Mouse (Mus musculus): ENCODE measurements around the gene Gga1.
A peak's percentile ranks its signal among the peaks of the same experiment; 100 is the strongest.

Gga1 gene

GRCm38 (mm10) chr15:78876991-78877809 is at the start of gene Gga1:
TSS of gene Gga1 (plus strand) at chr15:78877190.
- DNase-seq, result peak; percentile 97

- DNase-seq, result no peak
Measured at GRCm38 (mm10) chr15:78828315-78828714, 48.7 kb upstream of the Gga1 start.

GRCm38 (mm10) chr15:78829636-78830035 is 47.4 kb upstream of the Gga1 start:
- no peak for DNase-seq

- DNase-seq, result peak; percentile 66
Measured at GRCm38 (mm10) chr15:78830742-78831719, 46.0 kb upstream of the Gga1 start.

GRCm38 (mm10) chr15:78831720-78832657 is 45.0 kb upstream of the Gga1 start:
- DNase-seq, result peak; percentile 76

GRCm38 (mm10) chr15:78832701-78833123 is 44.3 kb upstream of the Gga1 start:
- DNase-seq, result peak; percentile 81

- DNase-seq, result peak; percentile 25
Measured at GRCm38 (mm10) chr15:78833582-78833981, 43.4 kb upstream of the Gga1 start.

GRCm38 (mm10) chr15:78834233-78835005 is 42.6 kb upstream of the Gga1 start:
- peak; percentile 49 for DNase-seq

- DNase-seq, result peak; percentile 66
Measured at GRCm38 (mm10) chr15:78835200-78836085, 41.5 kb upstream of the Gga1 start.

GRCm38 (mm10) chr15:78836086-78836621 is 40.8 kb upstream of the Gga1 start:
- peak; percentile 80 for DNase-seq

- no peak for DNase-seq
Measured at GRCm38 (mm10) chr15:78839744-78840143, 37.2 kb upstream of the Gga1 start.

- peak; percentile 42 for DNase-seq
Measured at GRCm38 (mm10) chr15:78840241-78840640, 36.7 kb upstream of the Gga1 start.

GRCm38 (mm10) chr15:78840751-78841150 is 36.2 kb upstream of the Gga1 start:
- DNase-seq, result peak; percentile 11

GRCm38 (mm10) chr15:78841161-78841790 is 35.7 kb upstream of the Gga1 start:
- peak; percentile 11 for DNase-seq

- DNase-seq, result peak; percentile 70
Measured at GRCm38 (mm10) chr15:78842371-78843163, 34.4 kb upstream of the Gga1 start, which contains the start of gene Cdc42ep1. TSS of gene Cdc42ep1 (plus strand) at chr15:78842624.

GRCm38 (mm10) chr15:78843581-78844469 is 33.2 kb upstream of the Gga1 start:
- peak; percentile 33 for DNase-seq

GRCm38 (mm10) chr15:78844791-78845190 is 32.2 kb upstream of the Gga1 start:
- peak; percentile 69 for DNase-seq

GRCm38 (mm10) chr15:78845321-78845720 is 31.7 kb upstream of the Gga1 start:
- DNase-seq, result peak; percentile 67
